Mouse (Mus musculus) megakaryocyte progenitor cell, adult 5-6 weeks (primary cell): ENCODE measurements around the gene Gm13290. TPM values are rescaled to one million over a fixed set of nuclear protein-coding genes. Genes with fewer than 3 reads are reported as not detected.
A peak's percentile ranks its signal among the peaks of the same experiment; 100 is the strongest.
"Not testable (repeated sequence)": the region's sequence is repeated elsewhere in the genome, so short reads cannot be mapped to it uniquely, and the experiment has no call there.

Experiments used
- ATAC-seq: replicated peaks from 2 replicates; pipeline ENCODE4 v1.8.0; 2016; ENCODE audit warnings: mild to moderate bottlenecking, moderate TSS enrichment, inconsistent platforms; ENCODE audit not compliant: poor library complexity
- total RNA-seq, 2 experiments: library from RNA; stranded (forward) in 1 of 2; stranded (reverse) in 1 of 2; fragments of 157-497, 149-512 nt in 1 of 2; fragments of 200-1000 nt in 1 of 2; gene quantifications; 2 replicates each; pipeline versions ENCODE4 v1.2.3 to v1.2.4; 2015 to 2017

The Gm13290 gene
- not detected in 2 replicates for total RNA-seq (2015)
- total RNA-seq (2017): not detected in 2 replicates

DNA sequence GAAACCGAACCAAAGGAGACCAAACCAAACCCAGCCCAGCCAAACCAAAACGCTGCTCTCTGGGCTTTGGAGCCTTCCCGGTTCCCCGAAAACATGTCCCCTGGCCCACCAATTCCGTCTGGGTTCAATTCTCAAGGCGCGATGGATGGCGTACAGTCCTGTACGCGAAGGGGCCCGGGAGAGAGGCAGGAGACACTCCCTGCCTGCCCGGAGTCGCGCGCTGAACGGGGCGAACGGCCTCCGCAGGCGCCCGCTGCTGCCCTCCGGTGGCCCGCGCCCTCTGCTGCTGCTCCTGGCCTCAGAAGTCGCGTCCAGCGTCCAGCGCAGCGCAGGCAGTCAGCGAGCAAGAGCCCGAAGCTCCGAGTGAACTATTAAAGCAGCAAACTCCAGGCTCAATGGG lies at the start of gene Gm13290:
Gene Gm13290, plus strand, starts transcription at position 301 of the 400 bp plus-strand sequence.
- not testable (repeated sequence) for ATAC-seq

DNA sequence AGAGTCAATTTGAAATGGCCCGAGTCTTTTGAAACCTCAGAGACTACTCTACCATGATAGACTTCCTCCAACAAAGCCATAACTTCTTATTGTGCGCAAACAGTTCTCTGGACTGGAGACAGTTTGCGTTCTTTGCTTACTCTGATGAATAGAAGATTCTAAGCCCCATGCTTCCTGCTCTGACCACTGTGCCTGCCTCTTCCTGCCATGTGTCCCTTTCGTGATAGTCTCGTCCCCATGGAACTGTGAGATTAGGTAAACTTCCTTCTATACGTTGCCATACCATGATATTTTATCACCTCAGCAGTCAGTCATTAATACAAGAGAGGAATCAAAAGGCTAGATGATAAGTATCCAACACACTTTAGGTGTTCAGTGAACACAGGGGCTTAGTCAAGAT lies 46.9 kb upstream of the Gm13290 start:
- 0 out of 2 replicates have a peak, but pooled peaks have one; percentile 2 for ATAC-seq

DNA sequence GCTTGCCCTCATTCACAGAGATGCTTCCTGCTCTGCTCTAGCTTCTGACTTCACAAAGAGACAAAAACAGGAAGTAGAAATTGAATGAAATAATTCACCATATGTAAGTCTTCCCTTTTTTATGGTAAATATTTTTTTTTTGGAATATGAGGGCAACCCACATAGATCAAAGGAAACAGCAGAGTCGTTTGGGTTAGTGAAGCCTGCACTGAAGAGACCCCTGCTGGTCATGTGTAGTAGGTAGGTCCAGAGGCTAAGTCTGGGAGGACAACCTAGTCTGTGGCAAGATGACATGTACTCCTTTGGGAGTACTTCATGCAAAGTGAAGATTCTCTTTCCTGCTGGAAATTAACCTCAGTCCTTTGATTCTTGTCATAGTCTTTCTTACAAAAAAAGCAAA lies 46.3 kb upstream of the Gm13290 start:
- ATAC-seq: peak; percentile 89

DNA sequence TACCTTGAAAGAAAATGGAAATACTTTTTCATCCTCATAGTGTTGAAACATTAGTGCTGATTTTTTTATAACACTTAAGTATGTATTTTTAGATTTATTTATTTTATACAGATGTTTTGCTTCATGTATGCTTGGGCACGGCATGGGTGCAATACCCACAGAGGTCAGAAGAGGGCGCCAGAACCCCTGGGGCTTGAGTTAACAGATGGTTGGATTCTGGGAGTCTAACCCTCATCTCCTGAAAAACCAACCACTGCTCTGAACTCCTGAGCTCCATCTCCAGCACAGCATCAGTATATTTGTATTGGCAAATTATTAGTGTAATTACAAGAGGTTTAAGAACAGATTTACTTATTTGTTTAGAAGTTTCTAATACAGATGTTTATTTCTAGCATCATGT lies 35.2 kb upstream of the Gm13290 start:
- peak; percentile 86 for ATAC-seq

DNA sequence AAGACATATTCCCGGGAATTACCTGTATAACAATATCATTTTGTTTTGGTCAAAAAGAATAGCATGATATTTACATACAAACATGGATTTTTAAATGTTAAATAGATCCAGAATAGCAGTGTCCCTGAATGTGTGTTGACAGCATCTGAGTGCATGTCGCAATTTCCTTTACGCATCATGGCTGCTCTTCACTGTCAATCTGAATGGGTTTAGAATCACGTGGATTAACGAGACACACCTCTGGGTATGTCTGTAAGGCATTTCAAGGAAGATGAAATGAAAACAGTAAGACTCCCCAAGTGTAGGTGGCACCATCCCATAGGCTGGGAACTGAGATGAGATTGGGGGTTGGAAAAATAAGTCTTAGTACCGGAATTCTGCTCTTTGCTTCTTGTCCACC lies 34.6 kb upstream of the Gm13290 start:
- ATAC-seq: peak; percentile 71

DNA sequence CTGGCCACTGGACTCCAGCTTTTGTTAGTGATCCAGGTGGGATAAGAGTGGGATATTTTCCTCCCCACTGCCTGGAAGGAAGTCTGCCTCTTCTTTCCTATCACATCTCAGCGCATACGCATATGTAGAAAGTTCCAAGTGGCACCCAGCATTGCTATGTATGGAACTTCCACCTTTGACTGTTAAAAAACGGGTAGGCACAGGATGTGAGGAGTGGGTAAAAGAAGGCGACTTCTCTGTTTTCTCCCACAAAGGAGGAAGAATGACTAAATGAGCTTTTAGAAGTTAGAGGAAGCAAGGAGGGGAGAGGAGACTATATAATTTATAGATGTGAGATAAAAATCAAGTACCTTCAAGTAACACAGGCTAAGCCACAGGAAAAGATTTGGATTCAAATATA lies 32.2 kb upstream of the Gm13290 start:
- peak; percentile 61 for ATAC-seq

DNA sequence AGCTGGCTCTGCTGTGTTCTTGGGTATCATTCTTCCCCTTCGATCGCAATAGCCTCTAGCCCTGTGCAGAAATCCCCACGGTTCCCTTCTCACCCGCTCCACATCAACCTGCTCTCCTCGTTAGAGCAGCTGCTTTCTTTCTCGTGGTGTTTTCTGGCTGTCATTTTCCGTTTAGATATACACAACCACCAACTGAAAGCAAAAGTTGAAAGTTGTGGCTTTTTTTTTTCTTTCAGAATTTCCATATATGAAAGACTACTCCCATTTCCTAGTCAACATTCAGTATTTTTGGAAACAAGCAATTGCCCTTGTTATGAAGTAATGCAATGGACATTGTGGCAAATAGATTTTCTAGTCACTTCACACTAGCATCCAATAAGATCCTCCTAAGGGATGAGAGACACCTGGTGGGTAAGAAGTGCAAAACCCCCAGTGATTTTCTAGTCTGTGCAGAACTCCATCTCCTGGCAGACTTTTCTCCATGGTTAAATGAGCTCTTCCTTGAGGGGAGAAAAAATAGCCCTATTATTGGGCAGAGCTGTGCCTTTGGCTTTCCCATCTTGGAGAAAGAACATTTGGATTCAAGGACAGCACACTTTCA lies 30.8 kb upstream of the Gm13290 start:
- peak; percentile 18; the same call in 1 of the 2 replicates for ATAC-seq

DNA sequence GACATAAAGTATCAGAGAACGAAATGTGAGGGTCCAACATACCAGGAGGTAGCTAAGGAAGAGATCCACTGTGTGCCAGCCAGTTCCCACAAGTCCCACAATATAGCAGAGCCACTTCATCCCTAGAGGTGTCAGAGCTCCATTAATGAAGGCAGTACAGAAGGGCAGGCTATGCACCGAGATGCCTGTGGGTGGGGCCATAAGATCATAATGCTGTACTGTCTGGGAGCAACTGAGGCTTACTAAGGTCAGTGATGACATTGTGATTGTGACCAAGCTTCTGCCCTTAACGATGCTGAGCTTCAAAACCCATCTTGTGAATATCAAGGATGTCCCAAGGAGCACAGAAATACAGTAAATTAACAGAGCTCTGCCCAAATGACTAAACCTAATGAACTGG lies 29.4 kb upstream of the Gm13290 start:
- ATAC-seq: no peak

DNA sequence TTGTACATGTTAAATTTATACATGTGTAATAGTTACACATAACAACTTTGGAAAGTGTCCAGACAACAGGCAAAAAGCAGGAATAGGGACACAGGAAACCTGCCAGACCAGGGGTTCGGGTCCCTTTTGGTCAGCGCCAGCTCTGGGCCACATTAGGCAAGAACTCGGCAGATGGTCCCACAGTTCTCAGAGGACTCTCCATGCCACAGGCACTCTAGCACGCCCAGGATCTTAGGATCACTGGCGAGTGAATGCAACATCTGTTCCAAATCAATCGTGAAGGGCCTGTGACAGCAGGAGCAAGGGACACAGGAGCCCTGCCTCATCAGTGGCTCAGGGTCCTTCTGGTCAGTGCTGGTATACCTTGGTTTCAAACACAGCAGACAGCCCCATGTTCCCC lies 23.7 kb upstream of the Gm13290 start:
- ATAC-seq: no peak

DNA sequence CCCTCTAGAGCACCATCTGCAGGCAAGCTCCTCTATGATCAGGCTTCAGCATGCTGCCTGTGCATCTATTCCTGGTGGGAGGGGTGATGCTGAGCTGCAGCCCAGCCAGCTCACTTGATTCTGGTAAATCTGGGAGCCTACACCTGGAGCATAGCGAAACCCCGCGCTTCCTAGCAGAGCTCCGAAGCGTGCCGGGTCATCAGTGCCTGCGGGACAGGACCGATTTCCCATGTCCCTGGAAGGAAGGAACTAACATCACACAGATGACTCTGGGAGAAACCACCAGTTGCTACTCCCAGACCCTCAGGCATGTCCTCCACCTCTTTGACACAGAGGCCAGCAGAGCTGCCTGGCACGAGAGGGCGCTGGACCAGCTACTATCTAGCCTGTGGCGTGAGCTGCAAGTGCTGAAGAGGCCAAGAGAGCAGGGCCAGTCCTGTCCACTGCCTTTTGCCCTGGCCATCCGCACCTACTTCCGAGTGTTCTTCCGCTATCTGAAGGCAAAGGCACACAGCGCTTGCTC lies 18.8 kb upstream of the Gm13290 start, which contains the start of gene Gm13271:
Gene Gm13271, plus strand, starts transcription at position 51 of the 523 bp plus-strand sequence.
- peak; percentile 56; the same call in 1 of the 2 replicates for ATAC-seq

DNA sequence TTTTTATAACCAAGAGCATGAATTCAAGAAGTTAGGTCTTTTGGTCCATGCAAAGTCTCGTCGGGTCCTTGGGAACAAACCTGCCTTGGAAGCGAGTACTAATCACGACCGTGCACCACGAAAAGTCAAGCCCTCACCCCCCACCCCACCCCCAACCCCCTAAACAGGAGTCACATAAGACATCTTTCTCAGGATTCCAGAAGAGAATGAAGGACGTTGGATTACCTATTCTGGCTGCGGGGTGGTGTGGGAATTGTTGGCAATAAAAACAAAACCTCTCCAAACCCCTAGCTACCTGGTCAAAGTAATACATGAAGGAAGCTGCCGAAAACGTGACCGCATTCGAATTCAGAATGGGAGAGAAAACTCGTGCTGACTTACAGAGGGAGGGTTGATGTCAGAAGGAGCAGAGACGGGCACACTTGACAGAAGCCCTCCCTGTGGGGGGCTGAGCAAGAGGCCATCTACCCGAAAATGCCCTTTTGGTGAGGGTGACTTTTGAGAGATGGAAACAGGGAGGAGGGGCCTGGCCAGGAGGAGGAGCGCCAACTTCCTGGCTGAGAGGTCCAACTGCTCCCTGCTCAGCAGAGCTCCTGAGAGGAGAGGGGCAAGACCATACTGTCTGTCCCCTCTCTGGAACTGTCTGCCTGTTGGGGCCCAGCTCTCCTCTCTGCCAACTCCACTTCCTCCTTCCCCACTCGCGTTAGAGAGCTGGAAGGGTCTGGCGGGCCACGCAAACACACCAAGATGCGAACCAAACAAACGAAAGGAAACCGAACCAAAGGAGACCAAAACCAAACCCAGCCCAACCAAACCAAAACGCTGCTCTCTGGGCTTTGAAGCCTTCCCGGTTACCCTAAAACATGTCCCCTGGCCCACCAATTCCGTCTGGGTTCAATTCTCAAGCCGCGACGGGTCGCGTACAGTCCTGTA lies 16.8 kb upstream of the Gm13290 start:
- not testable (repeated sequence) for ATAC-seq

DNA sequence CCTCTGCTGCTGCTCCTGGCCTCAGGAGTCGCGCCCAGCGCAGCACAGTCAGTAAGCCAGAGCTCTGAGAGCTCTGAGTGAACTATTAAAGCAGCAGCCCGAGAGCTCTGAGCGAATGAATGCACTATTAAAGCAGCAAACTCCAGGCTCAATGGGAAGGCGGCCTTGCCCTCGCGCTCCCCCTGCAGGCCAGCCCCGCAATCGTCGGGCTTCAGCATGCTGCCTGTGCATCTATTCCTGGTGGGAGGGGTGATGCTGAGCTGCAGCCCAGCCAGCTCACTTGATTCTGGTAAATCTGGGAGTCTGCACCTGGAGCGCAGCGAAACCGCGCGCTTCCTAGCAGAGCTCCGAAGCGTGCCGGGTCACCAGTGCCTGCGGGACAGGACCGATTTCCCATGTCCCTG lies 16.0 kb upstream of the Gm13290 start:
- ATAC-seq: peak; percentile 100

DNA sequence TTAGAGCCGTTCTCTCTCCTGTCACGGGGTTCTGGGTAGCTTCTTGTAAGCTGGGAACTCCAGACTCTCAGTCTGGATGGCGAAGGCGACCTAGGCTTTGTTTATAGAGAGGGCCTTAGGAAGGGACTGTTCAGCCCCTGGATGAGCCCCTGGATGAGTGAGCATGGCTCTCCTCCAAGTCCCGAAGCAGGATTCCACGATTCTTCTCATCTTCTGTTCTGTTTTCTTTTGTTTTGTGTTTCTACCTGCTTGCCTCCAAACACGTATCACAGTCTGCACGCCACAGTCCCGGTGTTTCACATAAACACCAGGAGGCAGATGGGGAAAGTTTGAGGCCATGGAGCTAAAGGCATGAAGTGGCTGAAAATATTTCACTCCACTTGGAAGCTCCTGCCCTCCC lies 14.9 kb upstream of the Gm13290 start:
- ATAC-seq: not testable (repeated sequence)

DNA sequence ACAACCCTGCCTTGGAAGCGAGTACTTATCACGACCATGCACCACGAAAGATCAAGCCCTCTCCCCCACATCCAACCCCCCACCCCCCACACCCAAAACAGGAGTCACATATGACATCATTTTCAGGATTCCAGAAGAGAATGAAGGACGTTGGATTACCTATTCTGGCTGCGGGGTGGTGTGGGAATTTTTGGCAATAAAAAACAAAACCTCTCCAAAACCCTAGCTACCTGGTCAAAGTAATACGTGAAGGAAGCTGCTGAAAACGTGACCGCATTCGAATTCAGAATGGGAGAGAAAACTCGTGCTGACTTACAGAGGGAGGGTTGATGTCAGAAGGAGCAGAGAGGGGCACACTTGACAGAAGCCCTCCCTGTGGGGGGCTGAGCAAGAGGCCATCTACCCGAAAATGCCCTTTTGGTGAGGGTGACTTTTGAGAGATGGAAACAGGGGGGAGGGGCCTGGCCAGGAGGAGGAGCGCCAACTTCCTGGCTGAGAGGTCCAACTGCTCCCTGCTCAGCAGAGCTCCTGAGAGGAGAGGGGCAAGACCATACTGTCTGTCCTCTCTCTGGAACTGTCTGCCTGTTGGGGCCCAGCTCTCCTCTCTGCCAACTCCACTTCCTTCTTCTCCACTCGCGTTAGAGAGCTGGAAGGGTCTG lies 13.9 kb upstream of the Gm13290 start, which contains the start of gene Gm13283:
Gene Gm13283, plus strand, starts transcription at position 510 of the 659 bp plus-strand sequence.
- not testable (repeated sequence) for ATAC-seq

DNA sequence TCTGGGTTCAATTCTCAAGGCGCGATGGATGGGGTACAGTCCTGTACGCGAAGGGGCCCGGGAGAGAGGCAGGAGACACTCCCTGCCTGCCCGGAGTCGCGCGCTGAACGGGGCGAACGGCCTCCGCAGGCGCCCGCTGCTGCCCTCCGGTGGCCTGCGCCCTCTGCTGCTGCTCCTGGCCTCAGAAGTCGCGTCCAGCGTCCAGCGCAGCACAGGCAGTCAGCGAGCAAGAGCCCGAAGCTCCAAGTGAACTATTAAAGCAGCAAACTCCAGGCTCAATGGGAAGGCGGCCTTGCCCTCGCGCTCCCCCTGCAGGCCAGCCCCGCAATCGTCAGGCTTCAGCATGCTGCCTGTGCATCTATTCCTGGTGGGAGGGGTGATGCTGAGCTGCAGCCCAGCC lies 13.2 kb upstream of the Gm13290 start:
- ATAC-seq: not testable (repeated sequence)

DNA sequence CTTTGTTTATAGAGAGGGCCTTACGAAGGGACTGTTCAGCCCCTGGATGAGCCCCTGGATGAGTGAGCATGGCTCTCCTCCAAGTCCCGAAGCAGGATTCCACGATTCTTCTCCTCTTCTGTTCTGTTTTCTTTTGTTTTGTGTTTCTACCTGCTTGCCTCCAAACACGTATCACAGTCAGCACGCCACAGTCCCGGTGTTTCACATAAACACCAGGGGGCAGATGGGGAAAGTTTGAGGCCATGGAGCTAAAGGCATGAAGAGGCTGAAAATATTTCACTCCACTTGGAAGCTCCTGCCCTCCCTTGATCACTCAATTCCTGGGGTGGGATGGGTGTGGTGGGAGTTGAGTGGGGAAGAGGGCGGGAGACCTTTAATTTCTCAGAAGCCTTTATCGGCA lies 11.9 kb upstream of the Gm13290 start:
- not testable (repeated sequence) for ATAC-seq

DNA sequence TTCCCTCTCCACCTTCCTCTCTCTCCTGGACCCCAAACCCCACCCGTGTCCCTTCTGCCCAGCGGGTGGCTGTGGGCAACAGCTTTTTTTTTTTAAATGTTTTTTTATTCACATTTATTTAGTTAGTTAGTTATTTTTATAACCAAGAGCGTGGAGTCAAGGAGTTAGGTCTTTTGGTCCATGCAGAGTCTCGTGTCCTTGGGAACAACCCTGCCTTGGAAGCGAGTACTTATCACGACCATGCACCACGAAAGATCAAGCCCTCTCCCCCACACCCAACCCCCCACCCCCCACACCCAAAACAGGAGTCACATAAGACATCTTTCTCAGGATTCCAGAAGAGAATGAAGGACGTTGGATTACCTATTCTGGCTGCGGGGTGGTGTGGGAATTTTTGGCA lies 11.3 kb upstream of the Gm13290 start:
- ATAC-seq: not testable (repeated sequence)

DNA sequence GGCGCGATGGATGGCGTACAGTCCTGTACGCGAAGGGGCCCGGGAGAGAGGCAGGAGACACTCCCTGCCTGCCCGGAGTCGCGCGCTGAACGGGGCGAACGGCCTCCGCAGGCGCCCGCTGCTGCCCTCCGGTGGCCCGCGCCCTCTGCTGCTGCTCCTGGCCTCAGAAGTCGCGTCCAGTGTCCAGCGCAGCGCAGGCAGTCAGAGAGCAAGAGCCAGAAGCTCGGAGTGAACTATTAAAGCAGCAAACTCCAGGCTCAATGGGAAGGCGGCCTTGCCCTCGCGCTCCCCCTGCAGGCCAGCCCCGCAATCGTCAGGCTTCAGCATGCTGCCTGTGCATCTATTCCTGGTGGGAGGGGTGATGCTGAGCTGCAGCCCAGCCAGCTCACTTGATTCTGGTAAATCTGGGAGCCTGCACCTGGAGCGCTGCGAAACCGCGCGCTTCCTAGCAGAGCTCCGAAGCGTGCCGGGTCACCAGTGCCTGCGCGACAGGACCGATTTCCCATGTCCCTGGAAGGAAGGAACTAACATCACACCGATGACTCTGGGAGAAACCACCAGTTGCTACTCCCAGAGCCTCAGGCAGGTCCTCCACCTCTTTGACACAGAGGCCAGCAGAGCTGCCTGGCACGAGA lies 10.1 kb upstream of the Gm13290 start:
- ATAC-seq: peak; percentile 83

DNA sequence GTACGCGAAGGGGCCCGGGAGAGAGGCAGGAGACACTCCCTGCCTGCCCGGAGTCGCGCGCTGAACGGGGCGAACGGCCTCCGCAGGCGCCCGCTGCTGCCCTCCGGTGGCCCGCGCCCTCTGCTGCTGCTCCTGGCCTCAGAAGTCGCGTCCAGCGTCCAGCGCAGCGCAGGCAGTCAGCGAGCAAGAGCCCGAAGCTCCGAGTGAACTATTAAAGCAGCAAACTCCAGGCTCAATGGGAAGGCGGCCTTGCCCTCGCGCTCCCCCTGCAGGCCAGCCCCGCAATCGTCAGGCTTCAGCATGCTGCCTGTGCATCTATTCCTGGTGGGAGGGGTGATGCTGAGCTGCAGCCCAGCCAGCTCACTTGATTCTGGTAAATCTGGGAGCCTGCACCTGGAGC lies 3.0 kb downstream of the Gm13290 start, which contains the start of gene Gm13289:
Gene Gm13289, plus strand, starts transcription at position 301 of the 400 bp plus-strand sequence.
- not testable (repeated sequence) for ATAC-seq

DNA sequence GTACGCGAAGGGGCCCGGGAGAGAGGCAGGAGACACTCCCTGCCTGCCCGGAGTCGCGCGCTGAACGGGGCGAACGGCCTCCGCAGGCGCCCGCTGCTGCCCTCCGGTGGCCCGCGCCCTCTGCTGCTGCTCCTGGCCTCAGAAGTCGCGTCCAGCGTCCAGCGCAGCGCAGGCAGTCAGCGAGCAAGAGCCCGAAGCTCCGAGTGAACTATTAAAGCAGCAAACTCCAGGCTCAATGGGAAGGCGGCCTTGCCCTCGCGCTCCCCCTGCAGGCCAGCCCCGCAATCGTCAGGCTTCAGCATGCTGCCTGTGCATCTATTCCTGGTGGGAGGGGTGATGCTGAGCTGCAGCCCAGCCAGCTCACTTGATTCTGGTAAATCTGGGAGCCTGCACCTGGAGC lies 5.9 kb downstream of the Gm13290 start, which contains the start of gene Gm13272:
Gene Gm13272, plus strand, starts transcription at position 301 of the 400 bp plus-strand sequence.
- not testable (repeated sequence) for ATAC-seq
